Comparison of ENCODE assay signal across 18 mouse cellular contexts in the genomic region with DNA sequence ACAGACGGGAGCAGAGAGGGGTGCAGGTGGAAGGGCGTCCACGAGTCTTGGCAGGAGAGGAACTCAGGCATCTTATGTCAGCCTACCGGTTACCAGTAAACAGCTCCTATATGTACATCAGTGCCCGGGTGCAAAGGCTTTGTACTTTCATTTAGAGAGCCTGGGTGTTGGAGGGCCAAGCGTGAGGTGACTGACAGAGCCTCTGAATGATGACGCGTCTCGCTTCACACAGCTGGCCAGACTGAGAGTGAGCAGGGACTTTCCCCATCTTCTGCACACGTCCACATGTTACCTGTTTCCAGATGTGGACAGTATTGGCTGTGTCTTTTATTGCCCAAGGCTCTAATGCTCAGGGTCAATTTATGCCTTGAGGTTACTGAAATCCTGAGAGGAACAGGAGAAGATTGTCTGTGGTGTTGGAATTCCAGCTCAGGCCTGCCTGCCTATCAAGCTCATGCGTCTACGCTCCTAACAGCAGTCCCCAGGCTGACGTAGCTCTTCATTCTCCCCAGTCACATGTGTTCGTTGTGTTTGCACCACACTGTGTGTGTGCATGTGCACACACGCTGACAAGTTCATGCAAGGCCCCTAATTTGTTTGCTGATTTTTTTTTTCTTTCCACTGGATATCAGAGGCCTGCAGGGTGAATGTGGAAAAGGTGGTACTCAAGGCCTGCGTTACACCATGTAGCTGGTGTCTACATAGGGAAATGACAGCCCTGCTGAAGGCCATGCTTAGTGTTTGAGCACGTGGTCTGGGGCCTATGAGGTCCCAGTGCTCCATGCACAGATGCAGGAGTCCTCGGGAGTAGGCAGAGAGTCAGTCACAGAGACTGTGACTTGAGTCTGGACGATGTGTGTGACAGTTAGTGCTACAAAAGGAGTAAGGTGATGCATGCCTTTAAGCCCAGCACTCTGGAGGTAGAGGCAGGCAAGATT. TPM values are rescaled to one million over a fixed set of nuclear protein-coding genes. Genes with fewer than 3 reads are reported as not detected.
DNase-seq lines count a peak whose midpoint lies in the region; ATAC-seq lines count a peak whose summit lies in the region.
"Had no signal": no experiment of that assay in that cellular context is flagged by ENCODE, and none has a peak within 500 bp of the region (broad histone marks: within the 10 kb centered on the region; RNA-seq: fewer than 3 reads in every experiment).

No protein-coding gene starts in this region.

- WGBS in hindbrain, embryonic 15.5 days, result 78% methylated on average over 19 of the region's 19 CpGs
- 81% methylated on average over 19 of the region's 19 CpGs for WGBS in hindbrain, embryonic 13.5 days
- 83% methylated on average over 19 of the region's 19 CpGs for WGBS in midbrain, embryonic 15.5 days
- 86% methylated on average over 19 of the region's 19 CpGs for WGBS in midbrain, embryonic 10.5 days
- WGBS in embryonic facial prominence, embryonic 13.5 days, result 64% methylated on average over 19 of the region's 19 CpGs
- WGBS in stomach, embryonic 16.5 days, result 72% methylated on average over 19 of the region's 19 CpGs

- 0 out of 2 replicates have a peak, but pooled peaks have one; percentile 2 for ATAC-seq in hindbrain, embryonic 15.5 days (ENCODE audit: low FRiP score, low read depth)
- no peak for ATAC-seq in hindbrain, embryonic 13.5 days (ENCODE audit: low FRiP score)
- 0 out of 2 replicates have a peak, but pooled peaks have one; percentile 10 for ATAC-seq in midbrain, embryonic 15.5 days (replicated peaks)
- ATAC-seq in embryonic facial prominence, embryonic 13.5 days (ENCODE audit: insufficient number of reproducible peaks, insufficient read depth, low FRiP score, low TSS enrichment, low read depth), result 0 out of 2 replicates have a peak, but pooled peaks have one; percentile 11
- peak; percentile 31; the same call in 1 of the 2 replicates for ATAC-seq in stomach, embryonic 16.5 days (ENCODE audit: insufficient read depth, low FRiP score)
- ATAC-seq in erythroid progenitor cell, adult 5-6 weeks (replicated peaks; ENCODE audit: low FRiP score, poor library complexity, severe bottlenecking), result no peak
- ATAC-seq: forebrain, postnatal 0 days; intestine, embryonic 15.5 days had no signal

- H3K4me3 ChIP-seq in hindbrain, embryonic 15.5 days, result no peak overlapping the region
- no peak overlapping the region for H3K4me3 ChIP-seq in hindbrain, embryonic 13.5 days
- no peak overlapping the region for H3K4me3 ChIP-seq in midbrain, embryonic 15.5 days
- H3K4me3 ChIP-seq in midbrain, embryonic 10.5 days, result no peak overlapping the region
- H3K4me3 ChIP-seq in embryonic facial prominence, embryonic 13.5 days, result no peak overlapping the region
- no peak overlapping the region for H3K4me3 ChIP-seq in stomach, embryonic 16.5 days (replicated peaks; ENCODE audit: low read length)
- H3K4me3 ChIP-seq: erythroblast, embryonic 14.5 days; heart, adult 2 months; heart, embryonic 15.5 days; hindbrain, embryonic 10.5 days; intestine, embryonic 15.5 days; left cerebral cortex, adult 2 months; limb, embryonic 13.5 days; liver, embryonic 15.5 days had no signal

- no peaks in the 10 kb centered on the region for H3K36me3 ChIP-seq in hindbrain, embryonic 15.5 days
- H3K36me3 ChIP-seq in hindbrain, embryonic 13.5 days, result no peaks in the 10 kb centered on the region
- H3K36me3 ChIP-seq in midbrain, embryonic 15.5 days (replicated peaks), result no peaks in the 10 kb centered on the region
- no peaks in the 10 kb centered on the region for H3K36me3 ChIP-seq in midbrain, embryonic 10.5 days
- 0 out of 2 replicates have a peak, but pooled peaks cover 4% of the 10 kb centered on the region for H3K36me3 ChIP-seq in embryonic facial prominence, embryonic 13.5 days
- H3K36me3 ChIP-seq in stomach, embryonic 16.5 days (ENCODE audit: control insufficient read depth, insufficient read depth, low read length), result no peaks in the 10 kb centered on the region
- H3K36me3 ChIP-seq: heart, embryonic 15.5 days; hindbrain, embryonic 10.5 days; intestine, embryonic 15.5 days; liver, embryonic 15.5 days had no signal

- H3K9ac ChIP-seq in hindbrain, embryonic 15.5 days, result no peak overlapping the region
- no peak overlapping the region for H3K9ac ChIP-seq in hindbrain, embryonic 13.5 days
- H3K9ac ChIP-seq in midbrain, embryonic 15.5 days, result no peak overlapping the region
- no peak overlapping the region for H3K9ac ChIP-seq in embryonic facial prominence, embryonic 13.5 days
- no peak overlapping the region for H3K9ac ChIP-seq in stomach, embryonic 16.5 days (ENCODE audit: low read length)
- H3K9ac ChIP-seq: forebrain, postnatal 0 days; heart, embryonic 15.5 days; intestine, embryonic 15.5 days; liver, embryonic 15.5 days had no signal

- no peaks in the 10 kb centered on the region for H3K27me3 ChIP-seq in hindbrain, embryonic 15.5 days
- H3K27me3 ChIP-seq in hindbrain, embryonic 13.5 days, result no peaks in the 10 kb centered on the region
- H3K27me3 ChIP-seq in midbrain, embryonic 15.5 days (replicated peaks), result no peaks in the 10 kb centered on the region
- H3K27me3 ChIP-seq in midbrain, embryonic 10.5 days (ENCODE audit: low read depth, poor library complexity, severe bottlenecking), result no peaks in the 10 kb centered on the region
- H3K27me3 ChIP-seq in embryonic facial prominence, embryonic 13.5 days, result no peaks in the 10 kb centered on the region
- H3K27me3 ChIP-seq in stomach, embryonic 16.5 days (ENCODE audit: control insufficient read depth, insufficient read depth, low read length), result no peaks in the 10 kb centered on the region
- H3K27me3 ChIP-seq: heart, embryonic 15.5 days; intestine, embryonic 15.5 days; liver, embryonic 15.5 days had no signal

- H3K4me1 ChIP-seq in hindbrain, embryonic 15.5 days (replicated peaks), result peaks cover 6% of the 10 kb centered on the region; the same call in 1 of the 2 replicates
- H3K4me1 ChIP-seq in hindbrain, embryonic 13.5 days (replicated peaks), result peaks cover 35% of the 10 kb centered on the region
- H3K4me1 ChIP-seq in midbrain, embryonic 15.5 days, result peaks cover 9% of the 10 kb centered on the region; the same call in 1 of the 2 replicates
- H3K4me1 ChIP-seq in midbrain, embryonic 10.5 days, result peaks cover 38% of the 10 kb centered on the region
- peaks cover 38% of the 10 kb centered on the region for H3K4me1 ChIP-seq in embryonic facial prominence, embryonic 13.5 days
- H3K4me1 ChIP-seq in stomach, embryonic 16.5 days (ENCODE audit: control insufficient read depth, insufficient read depth, low read length), result peaks cover 17% of the 10 kb centered on the region; the same call in 1 of the 2 replicates

- no peak for DNase-seq in midbrain, embryonic 10.5 days (ENCODE audit: low spot score)
- no peak for DNase-seq in lung, postnatal 10 days
- DNase-seq: forebrain, postnatal 0 days; heart, adult 2 months; thymus, adult 2 months had no signal

- H3K27ac ChIP-seq in hindbrain, embryonic 15.5 days (replicated peaks), result no peak overlapping the region
- no peak overlapping the region for H3K27ac ChIP-seq in hindbrain, embryonic 13.5 days
- no peak overlapping the region for H3K27ac ChIP-seq in midbrain, embryonic 15.5 days
- no peak overlapping the region for H3K27ac ChIP-seq in midbrain, embryonic 10.5 days (replicated peaks)
- no peak overlapping the region for H3K27ac ChIP-seq in embryonic facial prominence, embryonic 13.5 days
- no peak overlapping the region for H3K27ac ChIP-seq in stomach, embryonic 16.5 days (ENCODE audit: low read length)
- H3K27ac ChIP-seq: heart, adult 2 months; heart, embryonic 15.5 days; hindbrain, embryonic 10.5 days; intestine, embryonic 15.5 days; left cerebral cortex, adult 2 months; limb, embryonic 13.5 days; liver, embryonic 15.5 days had no signal

- H3K9me3 ChIP-seq in hindbrain, embryonic 15.5 days, result no peaks in the 10 kb centered on the region
- H3K9me3 ChIP-seq in hindbrain, embryonic 13.5 days, result no peaks in the 10 kb centered on the region
- H3K9me3 ChIP-seq in midbrain, embryonic 15.5 days, result no peaks in the 10 kb centered on the region
- H3K9me3 ChIP-seq in midbrain, embryonic 10.5 days (replicated peaks), result no peaks in the 10 kb centered on the region
- no peaks in the 10 kb centered on the region for H3K9me3 ChIP-seq in embryonic facial prominence, embryonic 13.5 days
- no peaks in the 10 kb centered on the region for H3K9me3 ChIP-seq in stomach, embryonic 16.5 days (replicated peaks; ENCODE audit: control insufficient read depth, low read length)
- H3K9me3 ChIP-seq: heart, embryonic 15.5 days; hindbrain, embryonic 10.5 days; intestine, embryonic 15.5 days; limb, embryonic 13.5 days; liver, embryonic 15.5 days had no signal

- no peak overlapping the region for H3K4me2 ChIP-seq in hindbrain, embryonic 15.5 days
- H3K4me2 ChIP-seq in hindbrain, embryonic 13.5 days, result no peak overlapping the region
- no peak overlapping the region for H3K4me2 ChIP-seq in midbrain, embryonic 15.5 days
- H3K4me2 ChIP-seq in embryonic facial prominence, embryonic 13.5 days, result no peak overlapping the region
- no peak overlapping the region for H3K4me2 ChIP-seq in stomach, embryonic 16.5 days (ENCODE audit: low read depth, low read length)
- H3K4me2 ChIP-seq: heart, embryonic 15.5 days; intestine, embryonic 15.5 days; limb, embryonic 13.5 days; liver, embryonic 15.5 days had no signal

RNA-seq across cellular contexts. Expression of a gene that starts 8.4 kb away (rescaled TPM):
- 1.0 and 1.1 TPM in 2 replicates for polyA plus RNA-seq in hindbrain, embryonic 15.5 days (2015; fragmentation: Nextera tagmentation; extraction: Ambion mirVana)
- polyA plus RNA-seq in hindbrain, embryonic 13.5 days (2015; fragmentation: Nextera tagmentation; extraction: Ambion mirVana), result 0.50 and 1.0 TPM in 2 replicates
- polyA plus RNA-seq in midbrain, embryonic 15.5 days (2015; fragmentation: Nextera tagmentation; extraction: Ambion mirVana), result 0.29 and 0.49 TPM in 2 replicates
- polyA plus RNA-seq in midbrain, embryonic 10.5 days (2016; fragmentation: Nextera tagmentation; extraction: Ambion mirVana), result 1.3 and 2.2 TPM in 2 replicates
- 3.3 TPM in 2 replicates for polyA plus RNA-seq in embryonic facial prominence, embryonic 13.5 days (2015; fragmentation: Nextera tagmentation; extraction: Ambion mirVana)
- 2.8 and 3.9 TPM in 2 replicates for polyA plus RNA-seq in stomach, embryonic 16.5 days (2015; fragmentation: Nextera tagmentation; extraction: Ambion mirVana)
- 3.6 and 9.6 TPM in 2 replicates for total RNA-seq in erythroid progenitor cell, adult 5-6 weeks (2015; ENCODE audit: low replicate concordance)
- total RNA-seq in erythroid progenitor cell, adult 5-6 weeks (2017; ENCODE audit: low replicate concordance), result 0.23 and 0.39 TPM in 2 replicates

Comparison
In these comparisons a context has a peak if more than half of its experiments do, and no peak if none do; other contexts are left out.
1. ATAC-seq: peak in hindbrain, embryonic 15.5 days (single experiment), midbrain, embryonic 15.5 days (single experiment), embryonic facial prominence, embryonic 13.5 days (single experiment) and stomach, embryonic 16.5 days (single experiment); none in hindbrain, embryonic 13.5 days (single experiment) and erythroid progenitor cell, adult 5-6 weeks (single experiment).